Mouse (Mus musculus) liver, embryonic 14.5 days (tissue): Measurements from ENCODE around the gene Ccdc78.

Experiments
- CTCF ChIP-seq: IDR thresholded peaks from 2 replicates; pipeline ENCODE4 v1.5.1; 2016; ENCODE audit warnings: antibody characterized with exemption, low read depth, control low read depth
- EP300 ChIP-seq: IDR thresholded peaks from 2 replicates; pipeline ENCODE4 v1.6.1; 2016; ENCODE audit warnings: antibody characterized with exemption, low read depth

DNA sequence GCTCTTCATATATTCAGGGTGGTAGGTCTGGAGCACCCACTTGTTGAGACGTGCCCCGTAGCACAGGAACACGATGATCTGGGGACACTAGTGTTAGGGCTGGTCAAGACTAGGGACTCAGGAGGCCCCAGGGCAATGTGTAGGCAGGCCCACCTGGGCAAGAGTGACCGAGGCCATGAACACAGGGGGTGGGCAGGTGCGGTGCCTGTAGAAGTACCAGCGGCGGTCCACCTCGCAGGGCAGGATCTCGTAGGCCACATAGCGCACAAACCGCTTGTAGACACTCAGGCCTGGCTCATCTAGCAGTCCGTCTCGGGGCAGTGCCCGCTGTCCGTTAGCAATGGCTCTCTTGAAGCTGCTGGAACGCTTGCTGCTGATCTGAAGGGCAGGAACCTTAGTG, 49.4 kb downstream of the Ccdc78 start:
- TF ChIP-seq CTCF, result no peak
- no peak for TF ChIP-seq EP300
